Mouse (Mus musculus) spleen, adult 12 weeks (tissue): ENCODE measurements at regions not wholly inside any gene's neighbourhood (a gene's known extent, or its start where the extent isn't known, plus 50 kb on each side); places are given as distances from the start of the nearest gene placed in this dataset.

Source experiments
- DNase-seq: peaks from one replicate; pipeline ENCODE4 v3.0.0; 2022; ENCODE audit warnings: low spot score

DNA sequence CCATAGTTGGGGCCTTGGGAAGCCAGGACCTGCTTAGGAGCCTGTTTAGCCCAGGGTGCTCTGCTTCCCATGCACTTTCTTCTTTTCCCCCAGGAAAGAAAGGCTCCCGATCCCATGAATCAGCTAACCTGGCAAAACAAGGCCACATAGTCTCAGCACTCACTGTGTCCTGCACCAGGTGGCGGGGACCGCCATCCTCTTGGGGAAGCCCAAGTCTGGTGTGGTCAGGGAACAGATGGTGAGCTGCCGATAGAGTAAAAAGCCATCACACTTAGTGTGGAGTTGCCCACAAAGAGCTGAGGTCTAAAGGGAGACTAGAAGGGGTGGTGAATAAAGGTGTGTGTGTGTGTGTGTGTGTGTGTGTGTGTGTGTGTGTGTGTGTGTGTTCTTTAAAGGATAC lies 57.0 kb upstream of the Lrpap1 start:
- no peak for DNase-seq

DNA sequence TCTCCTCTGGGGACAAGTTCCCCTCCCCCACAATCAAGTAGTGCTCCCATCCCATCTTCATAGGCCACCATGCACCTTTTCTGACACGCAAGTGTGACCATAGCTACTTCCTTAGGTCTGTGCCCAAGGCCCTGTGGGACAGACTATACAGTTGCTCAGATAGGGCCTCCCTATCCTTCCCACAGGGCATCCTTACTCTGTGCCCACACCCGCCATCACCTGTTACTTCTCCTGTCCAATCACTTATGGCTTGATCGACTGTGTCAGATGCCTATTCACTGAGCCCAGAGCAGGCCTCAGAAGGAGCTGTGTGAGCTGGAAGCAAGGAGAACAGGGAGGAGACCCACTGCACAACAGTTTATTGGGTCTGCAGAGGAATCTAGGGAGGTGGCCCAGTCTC lies 56.6 kb upstream of the Lrpap1 start:
- DNase-seq = no peak

DNA sequence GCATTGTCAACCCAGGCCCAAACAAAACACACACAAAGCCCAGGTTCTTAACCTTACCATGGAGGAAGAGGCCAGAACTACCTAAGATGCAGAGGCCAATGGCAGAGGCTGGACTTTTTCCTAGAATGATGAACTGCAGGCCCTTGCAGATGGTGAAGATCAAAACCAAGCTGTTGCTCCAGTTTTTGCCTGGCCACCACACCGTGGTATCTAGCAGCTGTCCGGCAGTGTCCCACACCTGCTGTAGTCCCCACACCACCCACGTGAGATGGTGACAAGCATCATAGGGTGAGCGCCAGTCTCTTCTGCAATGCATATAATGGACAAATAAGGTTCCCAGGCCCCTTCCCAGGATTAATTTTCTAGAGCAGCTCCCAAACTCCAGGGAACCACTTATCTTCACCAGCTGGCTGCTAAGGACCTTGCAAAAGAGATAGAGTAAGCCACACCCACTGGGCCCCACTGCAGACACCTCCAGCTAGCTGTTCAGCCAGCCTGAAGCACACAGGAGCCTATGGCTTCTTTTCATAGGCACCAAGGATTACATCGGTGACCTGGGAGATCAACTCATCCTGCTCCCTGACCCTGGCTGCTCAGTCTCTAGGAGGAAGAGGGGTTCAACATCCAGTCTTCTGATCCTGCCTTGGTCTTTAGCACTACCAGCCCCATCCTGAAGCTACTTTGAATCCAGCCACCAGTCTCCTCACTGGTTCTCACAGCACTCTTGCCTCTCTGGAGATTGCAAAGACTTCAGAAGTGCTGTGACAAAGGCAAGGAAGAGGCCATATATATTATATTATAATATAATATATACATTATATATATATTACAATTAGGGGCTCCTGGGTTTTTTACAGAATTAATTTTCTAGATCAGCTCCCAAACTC lies 55.6 kb upstream of the Lrpap1 start:
- peak; percentile 73 for DNase-seq

DNA sequence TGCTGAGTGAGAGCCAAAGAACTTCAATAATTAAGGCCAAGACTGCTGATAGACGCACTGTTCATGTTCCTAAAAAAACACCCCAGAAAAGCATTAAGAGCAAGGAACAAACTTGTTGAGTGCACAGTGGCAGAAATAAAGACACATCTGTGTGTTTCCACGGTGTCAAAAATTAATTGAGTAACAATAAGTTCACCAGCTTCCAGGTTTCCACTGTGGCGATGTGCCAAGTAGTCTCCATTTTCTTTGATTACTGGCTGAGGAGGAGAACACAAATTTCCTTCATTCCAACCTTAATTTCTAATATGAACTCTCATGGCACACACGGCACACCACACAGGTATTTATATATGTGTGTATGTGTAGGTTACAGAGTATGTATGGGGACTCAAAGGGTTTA lies 54.3 kb upstream of the Lrpap1 start:
- DNase-seq = no peak

DNA sequence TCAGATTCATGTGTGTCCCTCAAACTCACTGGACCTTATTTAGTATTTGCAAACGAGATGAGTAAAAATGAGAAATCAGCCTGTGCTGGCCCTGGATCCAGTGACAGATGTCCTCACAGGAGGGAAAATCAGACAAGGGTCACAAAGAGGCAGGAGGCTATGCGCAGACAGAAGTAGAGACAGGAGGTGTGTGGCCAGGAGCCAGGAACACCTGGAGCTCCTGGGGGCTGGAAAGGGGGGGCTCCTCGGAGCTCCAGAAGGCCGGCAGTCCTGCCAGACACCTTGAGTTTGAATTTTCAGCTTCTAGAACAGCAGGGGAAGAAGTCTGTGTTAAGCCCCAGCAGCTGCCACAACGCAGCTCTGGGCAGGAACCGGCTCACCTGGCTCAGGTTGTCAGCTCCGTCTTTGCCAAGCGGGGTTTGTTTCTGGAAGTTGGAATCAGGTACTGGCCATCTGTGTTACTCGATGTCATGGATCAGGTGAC lies 53.7 kb upstream of the Lrpap1 start:
- DNase-seq = no peak

DNA sequence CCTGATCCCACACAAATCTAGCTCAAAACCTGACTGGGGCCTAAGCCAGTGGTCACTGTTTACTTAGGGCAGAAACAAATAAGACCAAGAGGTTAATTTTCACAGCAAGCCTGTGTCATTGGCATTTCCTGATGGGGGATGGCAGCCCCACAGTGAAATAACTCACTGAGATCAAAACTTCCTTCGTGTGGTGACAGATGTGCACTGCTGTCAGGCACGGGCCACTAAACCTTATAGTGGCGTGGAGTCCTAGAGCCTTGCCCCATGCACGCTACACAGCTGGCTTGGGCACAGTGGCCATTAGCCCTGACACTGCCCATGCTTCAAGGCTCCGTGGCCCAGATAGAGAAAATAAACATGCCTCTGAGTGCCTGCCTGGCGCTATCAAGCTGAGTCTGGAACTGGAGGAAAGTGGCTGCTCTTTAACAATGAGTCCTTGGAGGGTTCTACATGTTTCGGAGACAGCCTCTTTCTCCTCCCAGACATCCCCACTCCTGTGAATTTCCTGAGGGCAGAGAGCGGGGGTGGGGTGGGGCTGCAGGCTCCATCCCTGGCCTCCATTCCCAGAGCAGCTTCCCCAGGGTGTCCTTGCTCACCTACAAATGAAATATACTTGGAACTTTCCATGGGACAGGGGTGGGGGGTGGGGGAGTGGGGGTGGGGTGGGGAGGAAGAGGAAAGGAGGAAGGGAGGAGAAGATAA lies 52.9 kb upstream of the Lrpap1 start:
- DNase-seq = no peak

DNA sequence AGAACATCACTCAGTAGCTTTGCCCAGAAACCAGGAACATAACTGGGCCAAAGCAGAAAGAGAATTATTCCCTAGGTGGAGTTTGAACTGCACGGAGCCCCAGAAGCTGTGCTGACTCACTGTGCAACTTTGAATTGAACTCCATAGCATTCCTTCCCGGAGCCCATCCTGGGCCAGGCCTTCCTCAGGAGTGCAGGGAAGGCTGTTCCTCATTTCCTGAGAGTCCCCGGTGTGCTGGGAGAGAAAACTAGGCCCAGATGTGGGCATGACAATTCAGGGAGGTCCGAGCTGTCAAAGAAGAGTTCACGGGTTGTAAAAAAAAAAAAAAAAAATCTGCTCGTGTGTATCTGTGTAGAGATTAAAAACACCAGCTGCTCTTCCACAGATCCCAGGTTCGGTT lies 50.8 kb upstream of the Lrpap1 start:
- no peak for DNase-seq

DNA sequence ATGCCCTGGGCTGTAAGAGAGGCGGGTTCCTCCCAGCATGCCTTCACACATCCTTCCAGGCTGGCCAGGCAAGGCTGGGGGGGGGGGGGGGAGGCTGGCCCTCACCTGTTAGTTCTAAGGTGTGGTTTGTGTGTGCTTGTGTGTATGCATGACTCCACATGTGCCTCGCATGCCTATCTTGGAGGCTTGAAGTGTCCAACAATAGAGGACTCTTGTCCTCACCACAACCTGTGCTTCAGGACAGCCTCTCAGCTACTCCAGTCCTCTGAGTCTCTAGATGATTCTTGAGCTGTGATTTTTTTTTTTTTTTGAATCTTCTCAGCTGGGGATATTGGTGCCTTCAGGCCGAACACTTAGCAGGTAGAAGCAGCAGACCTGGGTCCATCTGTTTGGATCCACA lies 50.2 kb upstream of the Lrpap1 start:
- DNase-seq = no peak
